Mouse (Mus musculus) testis, adult 2 months (tissue): ENCODE data around the gene Csrnp3. TPM values are rescaled to one million over a fixed set of nuclear protein-coding genes. Genes with fewer than 3 reads are reported as not detected.

ENCODE experiments used
- H3K27ac ChIP-seq: fragments of 200-500 bp; 2 replicates; pipeline ENCODE4 v1.5.1; 2012; ENCODE audit warnings: low read depth, low read length; ENCODE audit not compliant: control insufficient read depth, insufficient read depth
- H3K27me3 ChIP-seq: fragments of 200-500 bp; 2 replicates; pipeline ENCODE4 v1.6.1; 2012; ENCODE audit warnings: mild to moderate bottlenecking, low read length, moderate library complexity; ENCODE audit not compliant: control insufficient read depth, insufficient read depth
- H3K36me3 ChIP-seq: fragments of 200-500 bp; 2 replicates; pipeline ENCODE4 v1.6.1; 2012; ENCODE audit warnings: mild to moderate bottlenecking, low read length; ENCODE audit not compliant: control insufficient read depth, insufficient read depth
- H3K4me1 ChIP-seq: fragments of 200-500 bp; 2 replicates; pipeline ENCODE4 v1.6.1; 2012; ENCODE audit warnings: low read length; ENCODE audit not compliant: control insufficient read depth, insufficient read depth
- H3K4me3 ChIP-seq: fragments of 200-500 bp; 2 replicates; pipeline ENCODE4 v1.5.1; 2012; ENCODE audit warnings: low read depth, mild to moderate bottlenecking, low read length, moderate library complexity, mixed read lengths; ENCODE audit not compliant: control insufficient read depth
- CTCF ChIP-seq: fragments of 200-500 bp; IDR thresholded peaks from 2 replicates; pipeline ENCODE4 v1.5.1; 2012; ENCODE audit warnings: low read depth, mild to moderate bottlenecking, inconsistent platforms, low read length, moderate library complexity; ENCODE audit not compliant: control insufficient read depth, insufficient read depth, insufficient replicate concordance
- POLR2A ChIP-seq: fragments of 200-500 bp; IDR thresholded peaks from 2 replicates; pipeline ENCODE4 v1.6.1; 2012; ENCODE audit warnings: low read depth, mild to moderate bottlenecking, inconsistent platforms, low read length, moderate library complexity; ENCODE audit not compliant: control insufficient read depth
- polyA plus RNA-seq: library from polyadenylated mRNA; depleted of rRNA; stranded (reverse); fragments of >200 nt; gene quantifications from 2 replicates; pipeline ENCODE4 v1.2.3, GENCODE M21; 2012

The Csrnp3 gene
- polyA plus RNA-seq, 1 experiment, result 9.4 TPM

GRCm38 (mm10) chr2:65915994-65916393 lies 70.4 kb downstream of the Csrnp3 start:
- Histone ChIP-seq H3K36me3 (no peaks in the 10 kb centered on the region), H3K4me1 (no peaks in the 10 kb centered on the region), H3K4me3 (no peak overlapping the region), H3K27ac (no peak overlapping the region), H3K27me3 (no peaks in the 10 kb centered on the region)
- TF ChIP-seq CTCF (no peak), POLR2A (no peak)

- no peak overlapping the region for H3K4me3 ChIP-seq
- no peaks in the 10 kb centered on the region for H3K36me3 ChIP-seq
- TF ChIP-seq POLR2A (no peak), CTCF (no peak)
- no peak overlapping the region for H3K27ac ChIP-seq
- no peaks in the 10 kb centered on the region for H3K27me3 ChIP-seq
- H3K4me1 ChIP-seq, result no peaks in the 10 kb centered on the region
Measured at GRCm38 (mm10) chr2:65920651-65921412, 75.3 kb downstream of the Csrnp3 start.

- Histone ChIP-seq H3K4me1 (no peaks in the 10 kb centered on the region), H3K27me3 (no peaks in the 10 kb centered on the region), H3K27ac (no peak overlapping the region), H3K36me3 (no peaks in the 10 kb centered on the region), H3K4me3 (no peak overlapping the region)
- TF ChIP-seq POLR2A, result no peak
- no peak for TF ChIP-seq CTCF
Measured at GRCm38 (mm10) chr2:65925363-65925941, 79.9 kb downstream of the Csrnp3 start.

GRCm38 (mm10) chr2:65926935-65927708 lies 81.6 kb downstream of the Csrnp3 start:
- H3K36me3 ChIP-seq, result no peaks in the 10 kb centered on the region
- H3K27ac ChIP-seq, result no peak overlapping the region
- no peaks in the 10 kb centered on the region for H3K27me3 ChIP-seq
- H3K4me1 ChIP-seq, result peaks cover 2% of the 10 kb centered on the region
- H3K4me3 ChIP-seq, result no peak overlapping the region
- TF ChIP-seq CTCF (no peak), POLR2A (no peak)

- Histone ChIP-seq H3K4me1 (peaks cover 2% of the 10 kb centered on the region), H3K27ac (no peak overlapping the region), H3K4me3 (no peak overlapping the region), H3K36me3 (no peaks in the 10 kb centered on the region), H3K27me3 (no peaks in the 10 kb centered on the region)
- no peak for TF ChIP-seq CTCF
- no peak for TF ChIP-seq POLR2A
Measured at GRCm38 (mm10) chr2:65929286-65929685, 83.7 kb downstream of the Csrnp3 start.

- Histone ChIP-seq H3K27me3 (no peaks in the 10 kb centered on the region), H3K4me3 (no peak overlapping the region), H3K27ac (no peak overlapping the region), H3K4me1 (peaks cover 2% of the 10 kb centered on the region), H3K36me3 (no peaks in the 10 kb centered on the region)
- no peak for TF ChIP-seq POLR2A
- no peak for TF ChIP-seq CTCF
Measured at GRCm38 (mm10) chr2:65929927-65930326, 84.4 kb downstream of the Csrnp3 start.

- Histone ChIP-seq H3K27ac (no peak overlapping the region), H3K4me1 (peaks cover 2% of the 10 kb centered on the region), H3K36me3 (no peaks in the 10 kb centered on the region), H3K27me3 (no peaks in the 10 kb centered on the region), H3K4me3 (peak overlapping the region; percentile 77; the same call in 1 of the 2 replicates)
- TF ChIP-seq POLR2A (no peak), CTCF (no peak)
Measured at GRCm38 (mm10) chr2:65931313-65931712, 85.7 kb downstream of the Csrnp3 start.
